Mouse (Mus musculus) heart, embryonic 16.5 days (tissue): ENCODE measurements around the gene Shoc2. TPM values are rescaled to one million over a fixed set of nuclear protein-coding genes. Genes with fewer than 3 reads are reported as not detected.

Experiments used
- ATAC-seq: fragments of 200-750 bp; cut with Nextera tagmentation; replicated peaks from 2 replicates; pipeline ENCODE4 v1.8.0; 2017; ENCODE audit warnings: moderate number of reproducible peaks; ENCODE audit not compliant: insufficient read depth, low FRiP score; ENCODE audit errors: extremely low read depth
- H3K27ac ChIP-seq: fragments of 300-500 bp; sonication (generic); 2 replicates; pipeline ENCODE4 v1.5.1; 2014; ENCODE audit warnings: mild to moderate bottlenecking, low read length, control low read depth, moderate library complexity
- H3K27me3 ChIP-seq: fragments of 300-500 bp; sonication (generic); 2 replicates; pipeline ENCODE4 v1.6.1; 2014; ENCODE audit warnings: low read length, mixed read lengths; ENCODE audit not compliant: control insufficient read depth, insufficient read depth
- H3K36me3 ChIP-seq: fragments of 300-500 bp; sonication (generic); 2 replicates; pipeline ENCODE4 v1.6.1; 2014; ENCODE audit not compliant: control insufficient read depth, insufficient read depth
- H3K4me1 ChIP-seq: fragments of 300-500 bp; sonication (generic); 2 replicates; pipeline ENCODE4 v1.6.1; 2014; ENCODE audit warnings: low read length, mixed read lengths; ENCODE audit not compliant: control insufficient read depth, insufficient read depth
- H3K4me2 ChIP-seq: fragments of 300-500 bp; sonication (generic); 2 replicates; pipeline ENCODE4 v1.6.1; 2014; ENCODE audit warnings: low read depth, mild to moderate bottlenecking, control low read depth, low read length
- H3K4me3 ChIP-seq: fragments of 300-500 bp; sonication (generic); 2 replicates; pipeline ENCODE4 v1.5.1; 2014; ENCODE audit warnings: mild to moderate bottlenecking, control low read depth, low read length
- H3K9ac ChIP-seq: fragments of 300-500 bp; sonication (generic); 2 replicates; pipeline ENCODE4 v1.6.1; 2014; ENCODE audit warnings: low read length, control low read depth
- H3K9me3 ChIP-seq: fragments of 300-500 bp; sonication (generic); replicated peaks from 2 replicates; pipeline ENCODE4 v1.6.1; 2016; ENCODE audit warnings: low read length; ENCODE audit not compliant: control insufficient read depth
- WGBS: fragments of 180-500 bp; shearing (Covaris S2); extraction: QIAGEN DNeasy Blood & Tissue Kit; methylation state at CpG from one replicate; pipeline ENCODE4 v1.1.7; 2014; 5-methylcytosine and 5-hydroxymethylcytosine counted together
- polyA plus RNA-seq: library from polyadenylated mRNA; unstranded; fragments of >200 nt; fragmentation: Nextera tagmentation; extraction: Ambion mirVana; gene quantifications from 2 replicates; pipeline ENCODE4 v1.2.1, GENCODE M21; 2015

Gene Shoc2
- polyA plus RNA-seq, 1 experiment from 2014 or later: 36.0 TPM

DNA sequence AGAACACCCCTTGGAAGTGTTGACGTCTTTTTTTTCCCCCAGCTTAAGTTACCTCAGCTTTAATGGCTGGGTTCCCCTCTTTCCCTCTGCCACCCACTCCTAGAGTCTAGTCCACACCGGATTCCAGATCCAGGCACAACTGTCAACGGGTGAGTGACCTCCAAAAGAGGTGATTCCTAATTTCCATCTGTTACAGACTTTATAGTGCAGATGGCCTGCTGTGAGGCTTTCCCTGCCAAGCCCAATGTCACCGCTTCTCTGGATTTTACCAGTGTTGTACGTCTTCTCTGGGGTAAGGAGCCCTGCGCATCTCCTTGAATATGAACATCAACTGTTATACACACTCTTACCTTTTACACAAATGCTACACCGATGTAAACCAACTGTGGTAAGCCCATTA, 95.3 kb downstream of the Shoc2 start:
- Histone ChIP-seq H3K36me3 (peaks cover 7% of the 10 kb centered on the region), H3K27me3 (peaks cover 4% of the 10 kb centered on the region; the same call in 1 of the 2 replicates), H3K27ac (no peak overlapping the region), H3K9ac (no peak overlapping the region), H3K9me3 (no peaks in the 10 kb centered on the region), H3K4me2 (no peak overlapping the region), H3K4me1 (peaks cover 4% of the 10 kb centered on the region; the same call in 1 of the 2 replicates), H3K4me3 (no peak overlapping the region)
- WGBS: 78% methylated on average over 7 of the region's 7 CpGs
- ATAC-seq: no peak

DNA sequence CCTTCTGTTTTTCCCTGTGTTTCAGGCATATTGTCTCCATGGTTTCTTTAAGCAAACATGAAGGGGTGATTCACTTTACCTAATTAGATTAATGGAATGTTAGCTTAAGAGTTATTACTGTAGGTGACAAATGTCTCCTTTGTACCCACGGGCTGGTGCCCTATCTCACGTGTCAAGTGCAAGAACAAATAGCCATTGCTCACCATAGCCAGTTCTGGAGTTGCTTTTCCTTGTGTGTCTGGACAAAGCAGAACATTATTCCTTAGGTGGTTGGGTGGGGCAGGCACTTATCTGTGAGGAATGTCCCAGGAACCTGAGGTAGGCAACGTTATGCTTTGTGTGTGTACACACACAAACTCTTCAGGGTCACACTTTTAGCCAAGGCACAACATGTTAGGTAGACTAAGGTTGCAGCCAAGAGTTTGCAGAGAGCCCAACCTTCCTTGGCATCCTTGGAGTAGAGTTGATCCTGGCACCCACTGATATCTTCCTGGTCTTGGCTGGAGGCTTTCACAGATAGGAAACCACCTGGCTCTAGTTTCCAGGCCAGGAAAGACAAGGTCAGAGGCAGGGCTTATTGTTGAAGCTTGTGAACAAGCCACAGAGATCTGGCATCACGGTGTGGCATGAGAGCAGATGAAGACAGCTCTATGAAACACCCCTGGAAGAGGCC, 96.4 kb downstream of the Shoc2 start:
- Histone ChIP-seq H3K9me3 (no peaks in the 10 kb centered on the region), H3K4me1 (peaks cover 7% of the 10 kb centered on the region), H3K9ac (no peak overlapping the region), H3K4me2 (no peak overlapping the region), H3K4me3 (no peak overlapping the region), H3K36me3 (peaks cover 7% of the 10 kb centered on the region), H3K27ac (no peak overlapping the region), H3K27me3 (peaks cover 10% of the 10 kb centered on the region)
- no peak for ATAC-seq
- 44% methylated on average over 4 of the region's 4 CpGs for WGBS

DNA sequence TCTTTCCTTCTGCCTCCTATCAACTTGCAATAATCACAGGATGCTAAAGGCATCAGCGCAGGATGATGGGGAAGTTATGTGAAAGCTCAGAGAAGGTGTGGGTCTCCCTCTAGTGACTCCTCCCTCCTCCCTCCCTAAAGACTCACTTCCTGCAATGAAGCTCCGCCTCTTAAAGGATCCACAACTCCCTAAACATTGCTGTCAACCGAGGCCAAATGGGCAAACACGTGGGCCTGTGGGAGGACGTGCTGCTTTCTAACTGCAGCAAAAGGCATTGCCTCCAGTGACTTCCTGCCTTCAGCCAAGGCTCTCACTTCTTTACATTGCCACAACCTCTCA, 96.9 kb downstream of the Shoc2 start:
- no peak for ATAC-seq
- Histone ChIP-seq H3K27ac (no peak overlapping the region), H3K4me3 (no peak overlapping the region), H3K4me1 (peaks cover 12% of the 10 kb centered on the region), H3K4me2 (no peak overlapping the region), H3K9me3 (no peaks in the 10 kb centered on the region), H3K27me3 (peaks cover 15% of the 10 kb centered on the region), H3K36me3 (peaks cover 5% of the 10 kb centered on the region), H3K9ac (no peak overlapping the region)
- WGBS: 23% methylated on average over 5 of the region's 5 CpGs

DNA sequence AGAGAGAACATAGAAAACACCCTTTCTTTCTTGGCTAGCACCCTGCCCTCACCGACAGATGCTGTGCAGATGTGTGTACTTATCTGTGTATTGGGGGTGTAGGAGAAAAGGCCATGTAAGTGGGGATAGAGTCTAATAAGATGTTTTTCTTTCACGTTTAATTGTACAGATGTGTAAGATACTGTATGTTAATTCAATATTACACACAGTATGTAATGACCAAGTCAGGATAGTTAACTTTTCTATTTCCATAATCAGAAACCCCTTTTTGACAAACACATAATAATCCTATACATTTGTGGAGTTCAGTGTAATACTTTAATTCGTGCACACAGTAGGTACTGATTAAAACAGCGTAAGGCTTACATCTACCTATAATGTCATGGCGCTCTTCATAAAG, 99.7 kb downstream of the Shoc2 start, which contains the start of gene Adra2a:
Adra2a (plus strand) TSS at position 301 of the 400 bp plus-strand sequence.
- no peaks in the 10 kb centered on the region for H3K36me3 ChIP-seq

DNA sequence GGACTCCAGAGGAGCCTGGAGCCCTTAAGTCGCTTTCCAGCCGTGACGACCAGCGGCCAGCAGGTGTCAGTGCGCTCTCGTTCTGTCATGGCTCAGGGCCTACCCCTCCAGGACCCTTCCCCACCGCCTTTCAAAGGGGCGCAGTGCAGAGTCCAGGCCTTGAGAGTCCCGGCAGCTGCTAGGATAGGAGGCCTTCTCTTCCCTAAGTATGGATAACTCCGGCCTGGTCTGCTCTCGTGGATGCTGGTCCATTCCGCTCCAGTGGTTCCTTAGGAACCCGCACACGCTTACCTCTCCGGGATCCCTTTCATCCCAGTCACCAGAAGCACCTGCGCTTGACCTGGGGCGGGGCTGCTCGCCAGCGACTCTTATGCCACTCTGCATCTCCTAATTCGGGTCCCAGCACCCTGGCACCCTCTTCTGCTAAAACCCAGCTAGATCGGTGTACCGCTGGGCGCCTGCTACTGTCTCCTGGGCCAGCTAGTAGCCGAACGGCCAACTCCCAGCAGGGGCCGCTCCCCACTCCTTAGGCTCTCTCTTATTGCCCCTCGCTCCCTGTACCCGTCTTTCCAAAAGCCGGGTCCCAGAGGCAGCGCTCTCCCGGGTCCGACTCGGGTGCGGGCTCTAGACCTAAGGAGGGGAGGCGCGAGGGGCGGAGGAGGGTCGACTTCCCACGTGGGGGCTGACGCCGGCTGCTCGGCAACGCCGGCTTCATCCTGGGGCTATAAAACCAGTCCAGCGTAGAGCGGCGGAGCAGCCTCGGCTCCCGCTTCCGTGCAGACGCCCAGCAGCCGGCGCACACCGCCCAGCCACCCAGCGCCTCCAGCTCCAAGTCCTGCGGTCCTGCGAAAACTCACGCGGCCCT, 100.6 kb downstream of the Shoc2 start:
- ATAC-seq: peak; percentile 63
- H3K4me3 ChIP-seq: peak overlapping the region; percentile 59
- peak overlapping the region; percentile 93 for H3K4me2 ChIP-seq
- no peak overlapping the region for H3K27ac ChIP-seq
- under 1% methylated on average over 59 of the region's 59 CpGs for WGBS
- H3K9ac ChIP-seq: peak overlapping the region; percentile 54
- peaks cover 51% of the 10 kb centered on the region for H3K27me3 ChIP-seq
- peaks cover 28% of the 10 kb centered on the region for H3K4me1 ChIP-seq
- H3K9me3 ChIP-seq: no peaks in the 10 kb centered on the region
- H3K36me3 ChIP-seq: no peaks in the 10 kb centered on the region

More for the DNA sequence above, 99.7 kb downstream of the Shoc2 start, which contains the start of gene Adra2a:
- no peak for ATAC-seq
- Histone ChIP-seq H3K9me3 (no peaks in the 10 kb centered on the region), H3K27ac (no peak within 1 kb of the TSS), H3K4me3 (peak within 1 kb of the TSS; percentile 59), H3K9ac (peak within 1 kb of the TSS; percentile 54), H3K4me1 (peaks cover 28% of the 10 kb centered on the region), H3K4me2 (peak within 1 kb of the TSS; percentile 93), H3K27me3 (peaks cover 42% of the 10 kb centered on the region)
- WGBS: 67% methylated on average over 5 of the region's 5 CpGs

DNA sequence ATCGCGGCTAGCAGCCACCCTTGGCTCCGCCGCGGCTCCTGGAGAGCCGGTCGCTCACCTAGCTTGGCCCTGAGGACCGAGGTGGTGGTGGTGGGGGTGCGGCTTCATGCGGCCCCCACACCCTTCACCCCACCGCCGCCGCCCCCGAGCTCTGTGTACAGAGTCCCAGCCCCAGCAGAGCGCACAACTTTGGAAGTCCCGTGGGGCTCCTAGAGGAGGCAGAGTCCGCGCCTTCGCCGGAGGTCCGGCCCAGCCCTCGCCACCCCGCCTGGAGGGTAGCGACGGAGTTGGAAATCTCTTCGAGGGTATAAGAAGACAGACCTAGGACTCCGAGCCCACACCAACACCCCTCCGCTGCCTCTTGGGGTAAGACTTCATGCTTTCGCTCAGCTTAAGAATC, 101.3 kb downstream of the Shoc2 start:
- 1% methylated on average over 29 of the region's 29 CpGs for WGBS
- Histone ChIP-seq H3K27ac (no peak overlapping the region), H3K9me3 (no peaks in the 10 kb centered on the region), H3K36me3 (no peaks in the 10 kb centered on the region), H3K4me1 (peaks cover 28% of the 10 kb centered on the region), H3K4me3 (peak overlapping the region; percentile 59), H3K27me3 (peaks cover 51% of the 10 kb centered on the region), H3K9ac (peak overlapping the region; percentile 54), H3K4me2 (peak overlapping the region; percentile 93)
- ATAC-seq: no peak

DNA sequence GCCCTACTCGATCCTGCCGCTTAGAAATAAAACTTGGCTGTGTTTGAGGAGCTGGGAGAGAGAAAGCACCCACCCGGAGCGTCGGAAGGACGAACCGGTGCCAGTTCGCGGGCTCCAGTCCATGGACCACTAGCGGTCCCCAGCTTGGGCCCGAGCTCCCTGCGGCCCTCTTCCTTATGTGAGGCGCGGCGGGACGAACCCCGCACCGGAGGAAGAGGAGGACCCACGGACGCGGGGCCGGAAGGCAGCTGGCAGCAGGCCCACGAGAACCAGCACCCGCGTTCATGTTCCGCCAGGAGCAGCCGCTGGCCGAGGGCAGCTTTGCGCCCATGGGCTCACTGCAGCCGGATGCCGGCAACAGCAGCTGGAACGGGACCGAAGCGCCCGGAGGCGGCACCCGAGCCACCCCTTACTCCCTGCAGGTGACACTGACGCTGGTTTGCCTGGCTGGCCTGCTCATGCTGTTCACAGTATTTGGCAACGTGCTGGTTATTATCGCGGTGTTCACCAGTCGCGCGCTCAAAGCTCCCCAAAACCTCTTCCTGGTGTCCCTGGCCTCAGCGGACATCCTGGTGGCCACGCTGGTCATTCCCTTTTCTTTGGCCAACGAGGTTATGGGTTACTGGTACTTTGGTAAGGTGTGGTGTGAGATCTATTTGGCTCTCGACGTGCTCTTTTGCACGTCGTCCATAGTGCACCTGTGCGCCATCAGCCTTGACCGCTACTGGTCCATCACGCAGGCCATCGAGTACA, 102.0 kb downstream of the Shoc2 start:
- no peak for ATAC-seq
- Histone ChIP-seq H3K36me3 (no peaks in the 10 kb centered on the region), H3K27ac (no peak overlapping the region), H3K9me3 (no peaks in the 10 kb centered on the region), H3K4me3 (peak overlapping the region; percentile 59), H3K27me3 (peaks cover 51% of the 10 kb centered on the region), H3K4me1 (peaks cover 24% of the 10 kb centered on the region), H3K9ac (peak overlapping the region; percentile 31; the same call in 1 of the 2 replicates), H3K4me2 (peak overlapping the region; percentile 93)
- WGBS: 3% methylated on average over 54 of the region's 55 CpGs

DNA sequence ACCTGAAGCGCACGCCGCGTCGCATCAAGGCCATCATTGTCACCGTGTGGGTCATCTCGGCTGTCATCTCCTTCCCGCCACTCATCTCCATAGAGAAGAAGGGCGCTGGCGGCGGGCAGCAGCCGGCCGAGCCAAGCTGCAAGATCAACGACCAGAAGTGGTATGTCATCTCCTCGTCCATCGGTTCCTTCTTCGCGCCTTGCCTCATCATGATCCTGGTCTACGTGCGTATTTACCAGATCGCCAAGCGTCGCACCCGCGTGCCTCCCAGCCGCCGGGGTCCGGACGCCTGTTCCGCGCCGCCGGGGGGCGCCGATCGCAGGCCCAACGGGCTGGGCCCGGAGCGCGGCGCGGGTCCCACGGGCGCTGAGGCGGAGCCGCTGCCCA, 102.6 kb downstream of the Shoc2 start:
- ATAC-seq: no peak
- H3K4me1 ChIP-seq: peaks cover 24% of the 10 kb centered on the region
- H3K9ac ChIP-seq: peak overlapping the region; percentile 42; the same call in 1 of the 2 replicates
- H3K4me2 ChIP-seq: peak overlapping the region; percentile 93
- H3K27ac ChIP-seq: no peak overlapping the region
- under 1% methylated on average over 46 of the region's 46 CpGs for WGBS
- H3K36me3 ChIP-seq: no peaks in the 10 kb centered on the region
- peaks cover 51% of the 10 kb centered on the region for H3K27me3 ChIP-seq
- H3K9me3 ChIP-seq: no peaks in the 10 kb centered on the region
- peak overlapping the region; percentile 59 for H3K4me3 ChIP-seq
